Mouse (Mus musculus) gastrocnemius, adult 2 months (tissue): ENCODE results near the gene Eml2. TPM values are rescaled to one million over a fixed set of nuclear protein-coding genes. Genes with fewer than 3 reads are reported as not detected.

Experiments
- DNase-seq: peaks from one replicate; pipeline ENCODE4 v3.0.0; 2022
- H3K27ac ChIP-seq: fragments of 200-600 bp; 2 replicates; pipeline ENCODE4 v1.8.1; 2022; ENCODE audit warnings: mild to moderate bottlenecking
- H3K4me3 ChIP-seq: fragments of 200-600 bp; 2 replicates; pipeline ENCODE4 v1.8.1; 2022; ENCODE audit warnings: mild to moderate bottlenecking, moderate library complexity
- CTCF ChIP-seq: fragments of 200-600 bp; IDR thresholded peaks from 2 replicates; pipeline ENCODE4 v1.8.1; 2022; ENCODE audit warnings: antibody characterized with exemption, mild to moderate bottlenecking, moderate library complexity
- intact Hi-C: fragments of 180-260 bp; cut with DNase I; formaldehyde crosslinking; loops from one replicate; pipeline ENCODE4 v1.15.1; 2025
- total RNA-seq, 2 experiments: library from RNA; stranded (reverse); gene quantifications; 2 replicates each; pipeline ENCODE4 v1.2.3; 2021

Eml2 gene
- total RNA-seq, 2 experiments from 2014 or later: 9.5 to 10.5 TPM

GRCm38 (mm10) chr7:19165656-19166423 lies 10.4 kb upstream of the Eml2 start, which contains the start of gene Gipr:
Gene Gipr (minus strand): TSS chr7:19166127.
- Histone ChIP-seq H3K4me3 (peak within 1 kb of the TSS; percentile 34; the same call in 1 of the 2 replicates), H3K27ac (no peak within 1 kb of the TSS)
- DNase-seq: peak; percentile 64
- intact Hi-C loops: no loop called here
- TF ChIP-seq CTCF: no peak

GRCm38 (mm10) chr7:19166990-19167389 lies 9.2 kb upstream of the Eml2 start:
- Histone ChIP-seq H3K4me3 (no peak overlapping the region), H3K27ac (no peak overlapping the region)
- no peak for DNase-seq
- intact Hi-C loops: no loop called here
- peak; percentile 25; the same call in 1 of the 2 replicates for TF ChIP-seq CTCF

- intact Hi-C loops: no loop called here
- no peak overlapping the region for H3K4me3 ChIP-seq
- DNase-seq: no peak
- peak overlapping the region; percentile 74; the same call in 1 of the 2 replicates for H3K27ac ChIP-seq
- TF ChIP-seq CTCF: no peak
These were observed 6.7 kb upstream of the Eml2 start for GRCm38 (mm10) chr7:19169506-19169905.

GRCm38 (mm10) chr7:19170142-19170541 lies 6.1 kb upstream of the Eml2 start:
- intact Hi-C loops: no loop called here
- TF ChIP-seq CTCF: no peak
- DNase-seq: peak; percentile 62
- 0 out of 2 replicates have a peak overlapping the region, but pooled peaks have one; percentile 21 for H3K4me3 ChIP-seq
- H3K27ac ChIP-seq: peak overlapping the region; percentile 74

GRCm38 (mm10) chr7:19171831-19172230 lies 4.4 kb upstream of the Eml2 start:
- no peak for DNase-seq
- H3K4me3 ChIP-seq: no peak overlapping the region
- H3K27ac ChIP-seq: no peak overlapping the region
- TF ChIP-seq CTCF: no peak
- intact Hi-C loops: no loop called here

- no peak overlapping the region for H3K27ac ChIP-seq
- peak overlapping the region; percentile 57 for H3K4me3 ChIP-seq
- intact Hi-C loops: loop anchor here (1.0 kb wide), 1 partner anchor 16 kb away; no protein-coding TSS in a partner anchor
- DNase-seq: peak; percentile 86
- TF ChIP-seq CTCF: peak; percentile 83
These were observed 3.3 kb upstream of the Eml2 start for GRCm38 (mm10) chr7:19172874-19173273.

- intact Hi-C loops: loop anchor here (5.0 kb wide), 1 partner anchor 106 kb away; the partner anchor contains the start of genes Ppm1n and Rtn2
- DNase-seq: no peak
- Histone ChIP-seq H3K4me3 (no peak overlapping the region), H3K27ac (no peak overlapping the region)
- no peak for TF ChIP-seq CTCF
These were observed 311 bp downstream of the Eml2 start for GRCm38 (mm10) chr7:19176516-19176947.

GRCm38 (mm10) chr7:19177216-19177615 lies 995 bp downstream of the Eml2 start:
- intact Hi-C loops: loop anchor here (5.0 kb wide), 1 partner anchor 105 kb away; the partner anchor contains the start of genes Ppm1n and Rtn2
- DNase-seq: no peak
- TF ChIP-seq CTCF: no peak

GRCm38 (mm10) chr7:19178035-19178434 lies 1.8 kb downstream of the Eml2 start:
- H3K27ac ChIP-seq: no peak overlapping the region
- DNase-seq: no peak
- no peak overlapping the region for H3K4me3 ChIP-seq
- no peak for TF ChIP-seq CTCF
- intact Hi-C loops: loop anchor here (2.0 to 5.0 kb wide), 3 partner anchors 31 to 123 kb away; partner anchors contain the start of genes Ppm1n and Rtn2

More at GRCm38 (mm10) chr7:19177216-19177615, 995 bp downstream of the Eml2 start:
- H3K27ac ChIP-seq: no peak overlapping the region
- H3K4me3 ChIP-seq: no peak overlapping the region

GRCm38 (mm10) chr7:19178443-19179092 lies 2.3 kb downstream of the Eml2 start:
- Histone ChIP-seq H3K27ac (no peak overlapping the region), H3K4me3 (peak overlapping the region; percentile 56)
- intact Hi-C loops: loop anchor here (2.0 to 5.0 kb wide), 3 partner anchors 30 to 122 kb away; partner anchors contain the start of genes Ppm1n and Rtn2
- peak; percentile 75 for DNase-seq
- peak; percentile 87 for TF ChIP-seq CTCF

GRCm38 (mm10) chr7:19179173-19179572 lies 3.0 kb downstream of the Eml2 start:
- TF ChIP-seq CTCF: peak; percentile 71
- intact Hi-C loops: loop anchor here (2.0 to 5.0 kb wide), 3 partner anchors 30 to 122 kb away; partner anchors contain the start of genes Ppm1n and Rtn2
- no peak overlapping the region for H3K27ac ChIP-seq
- peak overlapping the region; percentile 56 for H3K4me3 ChIP-seq
- DNase-seq: peak; percentile 82

GRCm38 (mm10) chr7:19179936-19180335 lies 3.7 kb downstream of the Eml2 start:
- H3K4me3 ChIP-seq: no peak overlapping the region
- TF ChIP-seq CTCF: no peak
- DNase-seq: no peak
- intact Hi-C loops: loop anchor here (2.0 to 5.0 kb wide), 3 partner anchors 29 to 121 kb away; partner anchors contain the start of genes Ppm1n and Rtn2
- no peak overlapping the region for H3K27ac ChIP-seq
